Mouse (Mus musculus) retina, embryonic 14.5 days (tissue): Measurements from ENCODE around the gene Sytl1.
A peak's percentile ranks its signal among the peaks of the same experiment; 100 is the strongest.

Experiments used
- DNase-seq: peaks from one replicate; pipeline ENCODE4 v3.0.0-alpha.2; 2015; ENCODE audit warnings: low spot score

Sytl1 gene

GRCm38 (mm10) chr4:133262882-133263281 is at the start of gene Sytl1:
Gene Sytl1, minus strand, starts transcription at chr4:133263113.
- DNase-seq = no peak

- peak; percentile 94 for DNase-seq
Observed at GRCm38 (mm10) chr4:133309948-133310347, 47.0 kb upstream of the Sytl1 start.

- DNase-seq = peak; percentile 81
Observed at GRCm38 (mm10) chr4:133307331-133307730, 44.4 kb upstream of the Sytl1 start.

- no peak for DNase-seq
Observed at GRCm38 (mm10) chr4:133305825-133306224, 42.9 kb upstream of the Sytl1 start.

DNA sequence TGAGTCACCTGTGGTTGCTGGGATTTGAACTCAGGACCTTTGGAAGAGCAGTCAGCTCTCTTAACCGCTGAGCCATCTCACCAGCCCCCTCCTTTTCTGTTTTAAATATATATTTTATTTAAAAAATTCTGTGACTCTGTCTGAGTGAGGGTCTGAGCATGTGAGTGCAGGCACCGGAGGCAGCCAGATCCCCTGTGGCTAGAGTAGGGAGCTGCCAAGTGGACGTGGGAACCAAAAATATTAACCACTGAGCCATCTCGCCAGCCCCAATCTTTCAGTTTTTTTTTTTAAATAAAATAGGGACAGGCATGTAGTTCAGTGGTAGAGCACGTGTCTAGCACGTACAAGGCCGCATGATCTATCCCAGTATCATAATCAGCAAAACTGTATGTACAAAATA is 41.9 kb upstream of the Sytl1 start:
- no peak for DNase-seq

DNA sequence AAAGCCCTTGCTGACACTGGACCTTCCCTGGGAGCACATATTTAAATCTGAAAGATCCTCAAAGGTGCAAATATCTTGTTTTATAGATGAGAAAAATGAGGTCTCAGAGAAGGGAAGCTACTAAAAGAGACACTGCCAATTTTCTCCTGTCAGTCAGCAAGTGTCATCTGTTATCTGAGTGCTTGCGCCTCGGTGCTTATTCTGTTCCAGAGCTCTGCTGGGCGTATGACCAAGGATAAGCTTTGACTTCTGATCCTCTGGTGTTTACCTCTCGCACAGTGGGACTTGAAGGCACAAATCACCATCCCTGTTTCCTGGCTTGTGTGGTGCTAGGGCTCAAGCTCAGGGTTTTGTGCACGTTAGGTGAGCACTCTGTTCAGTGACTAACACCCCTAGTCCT is 39.8 kb upstream of the Sytl1 start:
- no peak for DNase-seq

DNA sequence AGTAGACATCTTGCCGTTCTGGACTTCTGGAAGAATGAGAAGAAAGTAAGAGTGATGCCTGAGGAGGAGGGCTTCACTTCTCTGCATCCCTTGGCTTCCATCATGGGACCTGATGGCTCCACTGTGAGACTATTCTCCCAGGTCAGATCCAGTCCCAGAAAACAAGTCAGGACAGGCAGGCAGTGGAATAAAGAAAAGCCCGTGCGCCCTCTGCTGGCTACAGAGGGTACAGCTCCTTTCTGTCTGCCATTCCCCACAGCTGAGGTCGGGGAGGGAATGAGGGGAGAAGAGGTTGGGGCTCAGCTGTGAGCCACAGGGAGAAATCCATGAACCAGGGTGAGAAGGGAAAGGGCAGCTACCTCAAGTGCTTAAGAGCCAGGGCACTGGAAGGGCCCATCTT is 38.9 kb upstream of the Sytl1 start:
- peak; percentile 88 for DNase-seq

DNA sequence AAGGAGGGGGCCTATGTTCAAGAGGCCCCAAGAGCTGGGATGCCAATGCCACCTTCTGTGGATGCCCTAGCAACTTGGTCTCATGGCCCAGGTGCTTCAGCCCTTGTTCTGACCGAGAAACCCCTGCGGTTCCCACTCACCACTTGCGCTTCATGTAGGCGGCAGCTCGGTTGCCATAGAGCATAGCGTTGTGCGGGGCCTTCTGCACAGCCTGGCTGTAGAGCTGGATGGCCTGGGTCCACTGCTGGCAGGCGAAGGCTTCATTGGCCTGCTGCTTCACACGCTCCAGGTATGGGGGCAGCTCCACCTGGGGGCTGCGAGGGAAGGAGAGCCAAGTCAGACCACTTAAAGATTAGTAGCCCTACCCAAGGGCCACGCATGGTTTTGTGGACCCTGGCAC is 37.5 kb upstream of the Sytl1 start:
- DNase-seq = no peak

GRCm38 (mm10) chr4:133299701-133300100 is 36.8 kb upstream of the Sytl1 start:
- DNase-seq = no peak

- no peak for DNase-seq
Observed at GRCm38 (mm10) chr4:133298516-133299365, 35.8 kb upstream of the Sytl1 start.

- peak; percentile 88 for DNase-seq
Observed at GRCm38 (mm10) chr4:133297801-133298238, 34.9 kb upstream of the Sytl1 start.

- no peak for DNase-seq
Observed at GRCm38 (mm10) chr4:133297360-133297759, 34.4 kb upstream of the Sytl1 start.

DNA sequence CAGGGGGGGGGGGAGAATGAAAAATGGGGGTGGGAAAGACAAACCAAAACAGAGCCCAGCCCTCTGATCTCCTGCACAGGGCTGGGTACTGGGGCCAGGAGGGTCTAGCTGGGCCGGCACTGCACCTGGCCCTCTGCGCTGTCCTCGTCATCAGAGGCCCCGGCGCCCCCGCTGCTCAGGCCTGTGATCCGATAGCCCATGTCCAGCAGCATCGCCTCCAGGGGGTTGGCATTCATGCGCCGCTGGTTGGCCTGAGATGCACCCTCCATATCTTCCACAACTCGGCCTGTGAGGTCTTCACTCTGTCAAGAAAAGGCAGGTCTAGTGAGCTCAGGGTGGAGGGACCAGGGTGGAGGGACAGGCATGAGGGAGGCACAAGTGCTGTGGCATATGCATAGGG is 31.2 kb upstream of the Sytl1 start:
- no peak for DNase-seq

DNA sequence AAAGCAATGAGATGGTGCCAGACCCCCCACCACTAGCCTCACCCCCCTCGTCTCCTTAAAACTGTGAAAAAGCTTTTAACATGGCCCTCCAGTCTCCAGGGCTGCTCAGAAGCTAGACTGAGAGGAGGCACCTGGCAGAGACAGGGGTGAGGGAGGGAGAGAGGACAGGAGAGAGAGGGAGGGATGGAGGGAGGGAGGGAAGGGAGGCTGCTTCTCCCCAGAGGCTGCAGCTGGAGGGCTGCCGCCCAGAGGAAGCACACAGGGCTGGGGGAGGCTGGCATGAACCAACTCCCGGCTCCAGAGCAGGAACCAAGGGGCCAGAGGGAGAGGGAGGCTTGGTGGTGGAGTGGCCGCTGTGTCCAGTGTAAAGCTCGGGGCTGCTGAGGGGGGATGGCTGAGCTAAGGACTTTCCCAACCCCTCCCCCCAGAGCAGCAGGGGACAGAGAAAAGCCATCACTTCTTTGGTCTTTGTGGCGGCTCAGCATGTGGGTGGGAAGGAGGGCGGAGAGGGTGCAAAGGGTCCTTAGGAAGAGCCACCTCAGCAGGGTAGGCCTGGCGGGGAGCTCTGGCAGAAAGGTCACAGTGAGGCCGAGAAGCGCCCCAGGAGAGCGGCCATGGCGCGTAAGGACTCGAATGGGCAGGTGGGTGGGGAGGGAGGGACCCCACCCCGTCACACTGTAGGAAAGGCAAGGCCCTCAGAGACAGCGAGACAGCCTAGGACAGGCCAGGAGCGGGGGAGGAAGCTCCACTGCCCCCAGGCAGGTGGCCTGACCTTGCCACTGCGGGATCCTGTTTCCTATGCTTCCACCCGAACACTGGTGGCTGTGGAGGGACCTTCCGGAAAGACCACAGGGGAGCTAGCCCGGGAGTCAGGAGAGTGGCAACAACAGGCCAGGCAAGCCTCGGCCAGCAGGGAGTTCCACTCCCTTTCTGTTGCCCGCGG is 30.3 kb upstream of the Sytl1 start:
- peak; percentile 65 for DNase-seq

DNA sequence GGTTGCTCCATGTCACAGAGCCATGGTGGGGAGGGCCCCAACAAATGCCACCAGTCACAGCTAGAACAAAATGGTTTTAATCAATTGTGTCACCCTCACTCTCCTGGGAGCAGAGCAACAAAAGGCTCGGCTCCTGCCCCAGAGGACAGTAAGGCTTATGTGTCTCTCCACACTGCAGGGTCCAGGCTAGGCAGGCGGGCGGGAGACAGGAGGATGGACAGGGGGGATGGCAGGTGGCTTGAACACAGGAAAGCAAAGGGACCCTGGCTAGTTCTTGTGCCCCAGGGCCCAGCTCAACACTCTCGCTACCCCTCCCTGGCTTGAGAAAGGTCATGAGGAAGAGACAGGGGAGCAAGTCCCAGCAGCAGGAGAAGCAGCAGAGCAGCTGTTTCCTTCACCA is 29.5 kb upstream of the Sytl1 start:
- peak; percentile 45 for DNase-seq

- no peak for DNase-seq
Observed at GRCm38 (mm10) chr4:133291255-133291654, 28.3 kb upstream of the Sytl1 start.

DNA sequence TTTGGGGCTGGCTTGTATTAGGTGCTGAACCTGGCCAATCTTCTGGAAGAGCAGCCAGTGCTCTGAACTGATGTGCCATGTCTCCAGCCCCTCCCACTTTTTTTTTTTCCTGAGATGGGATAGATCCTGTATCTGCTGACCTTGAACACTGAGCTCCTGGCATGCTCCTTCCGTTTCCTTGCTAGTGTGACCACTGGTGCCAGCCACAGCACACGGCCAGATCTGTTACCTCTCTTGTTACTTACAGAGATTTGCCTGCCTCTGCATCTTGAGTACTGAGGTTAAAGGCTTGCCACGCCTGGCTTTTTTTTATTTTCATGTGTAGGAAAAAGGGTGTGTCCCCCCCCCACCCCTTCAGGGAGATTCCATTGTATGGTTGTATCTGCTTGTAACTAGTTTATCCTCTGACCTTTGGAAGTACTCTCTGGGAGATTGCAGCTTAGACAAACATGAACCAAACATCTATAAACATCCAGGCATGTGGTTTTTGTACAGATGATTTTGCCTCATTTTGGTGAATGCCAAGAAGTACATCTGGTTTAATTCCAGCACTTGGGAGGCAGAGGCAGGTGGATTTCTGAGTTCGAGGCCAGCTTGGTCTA is 23.7 kb upstream of the Sytl1 start:
- no peak for DNase-seq

- DNase-seq = no peak
Observed at GRCm38 (mm10) chr4:133285950-133286349, 23.0 kb upstream of the Sytl1 start.

DNA sequence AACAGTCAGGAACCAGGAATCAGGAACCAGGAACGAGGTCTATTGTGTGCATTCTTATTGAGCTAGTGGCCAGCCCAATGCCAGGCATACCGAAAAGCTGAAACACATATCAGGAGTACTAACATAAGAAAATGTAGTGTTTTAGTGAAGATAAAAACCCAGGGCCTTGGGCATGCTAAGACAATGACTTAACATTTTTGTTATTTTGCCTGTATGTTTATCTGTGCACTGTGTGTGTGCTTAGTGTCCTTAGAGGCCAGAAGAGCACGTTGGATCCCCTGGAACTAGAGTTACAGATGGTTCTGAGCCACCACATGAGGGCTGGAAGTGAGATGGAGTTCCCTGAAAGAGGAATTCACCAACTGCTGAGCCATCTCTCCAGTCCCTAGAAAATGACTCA is 22.4 kb upstream of the Sytl1 start:
- DNase-seq = no peak

GRCm38 (mm10) chr4:133282656-133283055 is 19.7 kb upstream of the Sytl1 start:
- no peak for DNase-seq

GRCm38 (mm10) chr4:133281951-133282481 is 19.1 kb upstream of the Sytl1 start:
- DNase-seq = peak; percentile 42

- no peak for DNase-seq
Observed at GRCm38 (mm10) chr4:133281513-133281912, 18.6 kb upstream of the Sytl1 start.
